Mouse (Mus musculus): ENCODE results near the gene Rsrc1. TPM values are rescaled to one million over a fixed set of nuclear protein-coding genes. Genes with fewer than 3 reads are reported as not detected.
A peak's percentile ranks its signal among the peaks of the same experiment; 100 is the strongest.

The Rsrc1 gene
- polyA plus RNA-seq, 1 experiment from 2014 or later, result 48.2 TPM

DNA sequence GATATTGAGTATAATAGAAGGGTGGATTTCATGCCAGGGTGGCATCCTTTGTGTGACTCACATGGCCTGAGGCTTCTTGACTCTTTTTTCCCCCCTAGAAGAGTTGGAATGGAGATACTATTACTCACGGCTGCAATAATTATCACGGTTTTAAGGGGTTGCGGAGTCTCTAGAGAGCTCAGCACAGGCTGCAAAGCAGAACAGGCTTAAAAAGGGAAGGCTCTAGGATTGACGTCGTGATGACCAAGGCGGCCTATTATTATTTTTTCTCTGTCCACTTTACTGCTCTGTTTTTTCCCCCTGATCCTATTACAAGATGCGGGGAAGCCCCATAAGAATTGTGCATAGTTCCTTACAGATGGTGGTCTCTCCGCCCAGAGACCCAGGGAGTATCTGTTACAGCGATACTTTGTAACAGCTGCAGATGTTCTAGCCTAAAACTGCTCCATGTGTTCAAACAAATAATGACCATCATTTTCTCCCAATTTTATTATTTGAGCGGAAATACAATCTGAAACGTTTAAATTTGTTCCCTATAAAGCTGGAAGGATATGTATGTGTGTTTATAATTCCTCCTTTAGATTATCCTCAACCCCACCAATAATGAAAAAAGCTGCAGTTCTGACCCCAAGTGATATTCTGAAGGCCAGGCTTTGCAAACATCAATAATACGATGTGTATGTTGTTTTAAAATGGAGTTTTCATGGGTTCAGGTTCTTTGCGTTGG lies 4.1 kb upstream of the Rsrc1 start:
- Histone ChIP-seq H3K4me1 (peaks cover 20% of the 10 kb centered on the region), H3K4me2 (replicated peaks) (peak overlapping the region; percentile 66), H3K9ac (no peak overlapping the region), H3K9me3 (no peaks in the 10 kb centered on the region), H3K36me3 (no peaks in the 10 kb centered on the region), H3K27ac (no peak overlapping the region), H3K27me3 (peaks cover 53% of the 10 kb centered on the region), H3K4me3 (peak overlapping the region; percentile 54; the same call in 1 of the 2 replicates)
- ATAC-seq (ENCODE audit: insufficient number of reproducible peaks, insufficient read depth, low FRiP score, low TSS enrichment), result no peak
- WGBS, result 3% methylated on average over 13 of the region's 13 CpGs

DNA sequence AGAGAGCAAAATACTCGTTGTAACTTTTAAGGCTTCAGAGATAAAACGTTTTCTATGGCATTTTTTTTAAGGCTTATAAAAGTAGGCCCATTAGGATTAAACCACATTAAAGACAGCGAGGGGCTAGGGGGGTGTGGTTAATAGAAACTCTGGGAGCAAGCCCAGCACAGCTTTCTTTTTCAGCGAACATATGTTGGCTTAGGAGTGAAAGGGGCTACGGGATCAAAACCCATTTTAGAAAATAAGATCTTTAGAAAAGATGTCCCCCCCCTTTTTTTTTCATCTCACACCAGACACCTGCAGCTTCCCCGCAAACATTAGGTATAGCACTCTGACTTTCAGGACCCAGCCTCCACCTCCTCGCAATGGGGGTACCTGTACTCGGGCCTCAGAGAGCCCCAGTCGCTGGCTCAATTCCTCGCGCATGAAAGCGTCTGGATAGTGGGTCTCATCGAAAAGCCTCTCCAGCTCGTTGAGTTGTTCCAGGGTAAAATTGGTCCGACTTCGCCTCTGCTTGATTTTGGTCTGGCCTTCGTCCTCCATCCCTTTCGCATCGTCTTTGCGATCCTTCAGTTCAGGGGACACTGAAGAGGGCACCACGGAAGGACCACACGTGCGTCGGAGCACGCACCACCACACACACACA lies 3.3 kb upstream of the Rsrc1 start:
- Histone ChIP-seq H3K4me3 (peak overlapping the region; percentile 54), H3K36me3 (no peaks in the 10 kb centered on the region), H3K4me1 (peaks cover 27% of the 10 kb centered on the region), H3K9ac (peak overlapping the region; percentile 76), H3K27me3 (peaks cover 53% of the 10 kb centered on the region), H3K9me3 (no peaks in the 10 kb centered on the region), H3K27ac (peak overlapping the region; percentile 64), H3K4me2 (replicated peaks) (peak overlapping the region; percentile 66)
- ATAC-seq (ENCODE audit: insufficient number of reproducible peaks, insufficient read depth, low FRiP score, low TSS enrichment), result no peak
- WGBS, result under 1% methylated on average over 25 of the region's 25 CpGs

DNA sequence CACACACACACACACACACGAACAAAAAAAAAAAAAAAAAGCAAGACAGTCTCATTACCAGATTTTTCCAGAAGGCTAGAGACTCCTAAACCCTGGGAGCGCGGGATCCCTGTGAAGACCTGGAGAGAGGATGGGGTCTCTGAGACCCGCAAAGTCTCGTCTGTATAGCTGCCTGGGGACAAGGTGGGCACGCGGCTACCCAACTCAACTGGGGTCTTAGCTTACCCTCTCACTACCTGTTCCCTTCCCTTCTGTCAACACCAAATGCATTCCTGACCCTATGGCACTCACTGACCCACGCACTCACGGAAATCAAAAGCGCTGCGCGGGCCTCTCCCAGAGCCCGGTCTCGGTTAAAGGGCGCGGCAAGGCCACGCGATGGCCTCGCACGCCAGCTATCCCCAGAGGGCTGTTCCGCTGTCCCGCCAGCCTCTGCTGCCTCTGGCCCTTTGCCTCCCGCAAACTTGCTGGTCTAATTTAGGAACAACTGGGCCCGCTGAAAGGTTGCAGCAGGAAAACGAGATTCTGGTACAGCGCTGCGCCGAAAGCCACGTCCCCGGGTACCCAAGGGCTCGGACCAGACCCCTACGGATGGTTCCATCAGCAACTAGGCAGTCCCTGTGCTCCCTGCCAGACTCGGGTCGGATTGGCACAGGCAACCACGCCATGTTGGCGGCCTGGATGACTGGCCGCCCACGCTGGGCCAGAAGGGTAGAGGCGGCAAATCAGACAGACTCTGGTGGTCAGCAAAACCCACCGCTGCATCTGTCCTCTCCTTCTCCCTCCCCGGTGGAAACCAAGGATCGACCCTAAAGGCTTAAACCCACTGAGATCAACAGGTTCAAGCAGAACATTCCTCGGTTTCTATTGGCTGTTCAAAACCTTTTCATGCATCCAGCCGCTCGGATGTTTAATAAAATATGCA lies 2.5 kb upstream of the Rsrc1 start:
- 2% methylated on average over 45 of the region's 45 CpGs for WGBS
- Histone ChIP-seq H3K9me3 (no peaks in the 10 kb centered on the region), H3K4me1 (peaks cover 23% of the 10 kb centered on the region), H3K4me3 (peak overlapping the region; percentile 54), H3K36me3 (no peaks in the 10 kb centered on the region), H3K27me3 (peaks cover 47% of the 10 kb centered on the region), H3K9ac (peak overlapping the region; percentile 76), H3K27ac (peak overlapping the region; percentile 64), H3K4me2 (replicated peaks) (peak overlapping the region; percentile 66)
- no peak for ATAC-seq (ENCODE audit: insufficient number of reproducible peaks, insufficient read depth, low FRiP score, low TSS enrichment)

DNA sequence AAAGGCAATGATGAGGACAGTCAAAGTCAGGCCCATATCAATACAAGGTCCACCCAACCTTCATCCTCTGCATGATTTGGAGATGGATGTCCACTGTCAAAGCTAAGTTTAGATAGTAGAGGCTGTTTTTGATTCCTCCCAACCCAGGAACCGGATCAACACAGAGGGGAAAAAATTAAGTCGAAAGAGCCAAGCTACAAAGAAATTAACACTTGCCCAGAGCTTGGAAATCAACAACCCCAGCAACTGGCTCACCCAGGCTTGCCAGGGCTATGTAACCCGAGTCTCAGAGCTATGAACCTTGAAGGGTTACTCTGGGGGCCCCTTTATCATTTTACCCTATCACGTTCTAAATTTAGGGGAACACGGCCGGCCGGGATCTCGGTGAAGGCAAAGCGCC lies 1.7 kb upstream of the Rsrc1 start:
- peak overlapping the region; percentile 54 for H3K4me3 ChIP-seq
- peak overlapping the region; percentile 76; the same call in 1 of the 2 replicates for H3K9ac ChIP-seq
- WGBS, result 2% methylated on average over 9 of the region's 9 CpGs
- peaks cover 39% of the 10 kb centered on the region for H3K27me3 ChIP-seq
- H3K9me3 ChIP-seq, result no peaks in the 10 kb centered on the region
- no peaks in the 10 kb centered on the region for H3K36me3 ChIP-seq
- peaks cover 23% of the 10 kb centered on the region for H3K4me1 ChIP-seq
- H3K4me2 ChIP-seq (replicated peaks), result peak overlapping the region; percentile 66
- H3K27ac ChIP-seq, result peak overlapping the region; percentile 64; the same call in 1 of the 2 replicates
- ATAC-seq (ENCODE audit: insufficient number of reproducible peaks, insufficient read depth, low FRiP score, low TSS enrichment), result no peak

DNA sequence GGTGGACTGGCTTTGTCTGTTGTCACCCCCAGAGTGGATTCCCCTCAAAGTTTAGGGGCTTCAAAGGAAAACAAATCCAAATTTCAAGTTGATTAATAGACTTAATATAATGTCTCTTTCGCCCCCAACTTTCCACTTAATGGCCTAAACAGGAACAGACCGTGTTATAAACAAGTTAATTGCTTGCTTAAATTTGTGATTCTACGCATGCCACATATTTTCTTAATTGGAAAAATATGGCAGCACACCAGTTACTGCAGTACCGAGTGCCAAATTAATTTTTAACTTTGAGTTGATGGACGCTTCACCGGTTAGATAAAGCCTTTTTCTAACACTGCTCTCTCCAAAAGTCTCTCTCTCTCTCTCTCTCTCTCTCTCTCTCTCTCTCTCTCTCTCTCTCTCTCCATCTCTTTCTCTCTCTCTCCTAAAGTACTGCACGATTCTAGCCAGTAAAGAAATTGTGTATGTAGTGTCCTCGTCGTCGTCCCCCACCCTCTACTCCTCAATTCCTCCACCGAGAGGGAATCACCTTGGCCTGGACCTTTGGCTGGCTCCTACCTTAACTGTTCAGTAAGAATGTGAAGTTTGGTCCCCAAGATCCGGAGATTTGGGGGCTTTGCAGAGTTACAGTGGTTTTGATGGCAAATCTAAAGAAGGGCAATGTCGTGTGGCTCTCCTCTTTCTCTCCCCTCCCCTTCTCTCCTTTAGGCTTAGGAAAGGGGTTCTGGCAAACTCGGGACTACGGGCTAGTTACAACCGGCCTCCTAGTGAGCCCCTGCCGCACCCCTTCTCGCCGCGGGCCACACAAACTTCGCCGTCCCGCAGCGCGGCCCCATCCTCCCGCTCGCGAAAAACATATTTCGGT lies 847 bp upstream of the Rsrc1 start:
- H3K4me3 ChIP-seq, result peak overlapping the region; percentile 54
- peaks cover 23% of the 10 kb centered on the region for H3K4me1 ChIP-seq
- H3K4me2 ChIP-seq (replicated peaks), result peak overlapping the region; percentile 66
- 2% methylated on average over 29 of the region's 29 CpGs for WGBS
- no peak for ATAC-seq (ENCODE audit: insufficient number of reproducible peaks, insufficient read depth, low FRiP score, low TSS enrichment)
- H3K9me3 ChIP-seq, result no peaks in the 10 kb centered on the region
- peaks cover 33% of the 10 kb centered on the region for H3K27me3 ChIP-seq
- H3K27ac ChIP-seq, result peak overlapping the region; percentile 93
- H3K9ac ChIP-seq, result peak overlapping the region; percentile 76
- no peaks in the 10 kb centered on the region for H3K36me3 ChIP-seq

DNA sequence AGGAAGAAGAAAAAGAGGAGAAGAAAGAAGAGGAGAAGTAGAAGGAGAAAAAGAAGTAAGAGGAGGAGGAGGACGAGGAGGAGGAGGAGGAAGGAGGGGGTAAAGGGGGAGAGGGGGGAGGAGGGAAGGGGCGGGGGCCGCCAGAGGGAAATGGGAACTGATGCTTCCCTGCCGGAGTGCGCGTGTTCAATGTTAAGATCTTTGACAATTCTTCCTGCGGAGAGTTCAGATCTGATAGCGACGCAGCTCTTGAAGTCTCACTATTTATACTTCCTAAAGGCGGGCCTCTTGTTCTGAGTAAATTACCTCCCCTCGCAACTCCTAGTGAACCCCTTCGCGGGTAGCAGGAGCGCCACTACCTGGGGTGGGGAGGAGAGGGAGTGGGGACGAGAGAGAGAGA lies 516 bp downstream of the Rsrc1 start, which contains the start of gene Shox2:
Shox2 (minus strand) TSS at position 66 of the 400 bp plus-strand sequence.
- Histone ChIP-seq H3K27me3 (peaks cover 33% of the 10 kb centered on the region), H3K4me2 (replicated peaks) (peak within 1 kb of the TSS; percentile 66), H3K27ac (peak within 1 kb of the TSS; percentile 93), H3K4me1 (peaks cover 29% of the 10 kb centered on the region), H3K36me3 (no peaks in the 10 kb centered on the region), H3K4me3 (peak within 1 kb of the TSS; percentile 54), H3K9me3 (no peaks in the 10 kb centered on the region), H3K9ac (peak within 1 kb of the TSS; percentile 76)
- ATAC-seq (ENCODE audit: insufficient number of reproducible peaks, insufficient read depth, low FRiP score, low TSS enrichment), result no peak
- WGBS, result under 1% methylated on average over 13 of the region's 15 CpGs

DNA sequence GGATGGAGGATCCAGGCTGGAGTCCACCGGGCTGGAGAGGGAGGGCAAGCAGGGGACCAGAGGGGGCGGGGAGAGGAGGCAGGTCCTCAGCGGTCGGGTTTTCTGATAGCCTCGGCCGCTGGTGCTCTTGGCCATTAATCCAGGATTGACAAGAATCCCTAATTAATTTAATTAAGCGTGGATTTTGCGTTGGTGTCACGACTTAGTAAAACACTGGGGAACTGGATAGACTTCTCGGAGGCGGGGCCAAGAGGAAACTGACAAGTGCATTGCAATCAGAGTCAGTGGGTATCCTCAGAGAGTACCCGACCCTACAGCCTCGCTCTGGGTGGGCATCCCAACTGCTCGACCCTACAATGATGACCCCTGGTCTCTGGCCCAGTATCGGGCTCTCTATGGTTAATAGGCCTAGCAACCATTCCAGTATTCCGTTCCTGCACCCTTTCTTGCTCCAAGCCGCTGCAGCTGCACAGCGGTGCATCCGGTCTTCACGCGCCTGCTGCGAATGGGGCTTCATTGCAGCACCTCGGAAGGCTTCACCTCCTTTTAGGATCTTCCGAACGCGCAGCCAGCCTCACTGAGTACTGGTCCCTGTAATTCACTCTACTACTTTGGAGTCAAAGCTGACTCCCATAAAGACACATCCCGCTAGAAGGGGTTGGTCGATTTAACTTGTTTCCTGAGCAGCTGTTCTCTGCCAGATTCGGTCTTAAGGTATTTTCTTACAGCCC lies 1.2 kb downstream of the Rsrc1 start:
- no peak for ATAC-seq (ENCODE audit: insufficient number of reproducible peaks, insufficient read depth, low FRiP score, low TSS enrichment)
- H3K4me1 ChIP-seq, result peaks cover 29% of the 10 kb centered on the region
- H3K27me3 ChIP-seq, result peaks cover 26% of the 10 kb centered on the region
- H3K27ac ChIP-seq, result no peak overlapping the region; the same call in 1 of the 2 replicates
- H3K4me2 ChIP-seq (replicated peaks), result peak overlapping the region; percentile 66
- WGBS, result under 1% methylated on average over 29 of the region's 29 CpGs
- H3K4me3 ChIP-seq, result peak overlapping the region; percentile 54
- H3K9ac ChIP-seq, result 0 out of 2 replicates have a peak overlapping the region, but pooled peaks have one; percentile 76
- no peaks in the 10 kb centered on the region for H3K36me3 ChIP-seq
- no peaks in the 10 kb centered on the region for H3K9me3 ChIP-seq

DNA sequence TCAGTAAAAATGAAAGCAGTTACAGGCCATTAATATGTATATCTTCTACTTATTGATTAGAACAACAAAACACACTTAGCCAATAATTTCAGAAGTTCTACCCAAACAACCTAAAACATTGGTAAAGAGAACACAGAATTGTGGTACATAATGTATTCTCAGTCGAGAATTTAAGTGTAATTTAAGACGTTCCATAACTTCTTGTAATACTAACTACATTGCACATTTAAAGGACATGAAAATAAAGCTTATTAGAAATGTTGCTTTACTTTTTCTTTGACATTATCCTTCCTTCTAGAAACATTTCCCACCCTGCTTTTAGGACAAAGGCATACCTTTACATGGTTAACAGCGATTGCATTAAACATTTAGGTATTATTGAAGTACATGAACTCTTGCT lies 2.3 kb downstream of the Rsrc1 start:
- no peak overlapping the region for H3K4me3 ChIP-seq
- WGBS, result 12% methylated on average over 3 of the region's 3 CpGs

DNA sequence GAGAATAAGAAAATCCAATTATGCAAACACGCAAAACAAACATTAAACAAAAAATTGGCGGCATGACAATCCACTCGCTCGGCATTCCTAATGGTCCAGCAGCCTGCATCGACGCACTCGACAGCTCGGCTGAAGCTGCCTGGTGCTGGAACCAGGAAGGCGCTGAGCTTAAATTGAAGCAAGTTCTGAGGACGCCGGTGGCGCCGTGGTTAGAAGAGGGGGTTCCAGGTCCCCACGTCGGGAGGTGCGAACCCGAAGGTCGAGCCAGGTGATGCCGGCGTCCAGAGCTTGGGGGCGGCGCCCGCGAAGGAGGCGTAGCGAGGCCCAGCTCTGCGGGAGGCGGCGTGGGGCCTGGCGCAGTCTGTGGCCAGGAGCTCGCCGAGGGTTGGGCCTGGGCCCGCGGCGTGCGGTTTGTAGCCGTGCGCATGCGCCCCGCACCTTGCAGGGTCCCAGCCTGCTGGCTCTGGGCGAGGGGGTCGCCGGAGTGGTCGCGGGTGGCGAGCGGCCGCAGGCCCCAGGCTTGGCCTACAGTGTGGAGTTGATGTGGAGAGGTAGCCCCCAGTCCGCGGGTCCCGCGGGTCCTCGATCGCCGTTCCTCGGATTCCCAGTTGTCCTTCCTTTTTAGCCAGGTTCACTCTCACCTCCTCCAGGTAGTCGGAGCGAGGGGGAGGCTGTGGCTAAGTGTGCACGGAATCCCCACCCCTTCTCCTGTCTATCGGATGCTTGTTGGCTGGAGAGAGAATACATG lies 4.5 kb downstream of the Rsrc1 start:
- Histone ChIP-seq H3K27me3 (peaks cover 12% of the 10 kb centered on the region), H3K9ac (peak overlapping the region; percentile 80), H3K27ac (peak overlapping the region; percentile 66), H3K36me3 (no peaks in the 10 kb centered on the region), H3K4me1 (peaks cover 17% of the 10 kb centered on the region; the same call in 1 of the 2 replicates), H3K4me3 (peak overlapping the region; percentile 72), H3K4me2 (replicated peaks) (peak overlapping the region; percentile 69), H3K9me3 (no peaks in the 10 kb centered on the region)
- ATAC-seq (ENCODE audit: insufficient number of reproducible peaks, insufficient read depth, low FRiP score, low TSS enrichment), result peak; percentile 92
- WGBS, result under 1% methylated on average over 60 of the region's 60 CpGs

More for the DNA sequence above, 2.3 kb downstream of the Rsrc1 start:
- Histone ChIP-seq H3K4me2 (replicated peaks) (no peak overlapping the region), H3K9ac (no peak overlapping the region), H3K27me3 (peaks cover 25% of the 10 kb centered on the region), H3K9me3 (no peaks in the 10 kb centered on the region), H3K4me1 (peaks cover 29% of the 10 kb centered on the region), H3K36me3 (no peaks in the 10 kb centered on the region), H3K27ac (no peak overlapping the region)
- ATAC-seq (ENCODE audit: insufficient number of reproducible peaks, insufficient read depth, low FRiP score, low TSS enrichment), result no peak

DNA sequence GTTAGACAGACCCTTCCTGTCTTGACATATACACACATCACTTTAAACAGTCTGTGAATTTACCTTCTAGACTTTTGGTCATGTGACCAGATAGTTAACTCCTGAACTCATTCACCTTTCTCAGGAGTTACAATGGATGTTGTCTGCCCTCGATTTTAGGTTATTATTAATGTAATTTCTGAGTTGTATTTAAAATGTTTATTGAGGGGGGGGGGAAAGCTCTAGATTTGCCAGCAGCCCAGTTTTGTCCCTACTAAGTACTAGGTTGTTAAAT lies 5.0 kb downstream of the Rsrc1 start:
- WGBS, result 14% methylated on average over 1 of the region's 1 CpGs
- ATAC-seq (ENCODE audit: insufficient number of reproducible peaks, insufficient read depth, low FRiP score, low TSS enrichment), result no peak
- Histone ChIP-seq H3K4me1 (peaks cover 13% of the 10 kb centered on the region; the same call in 1 of the 2 replicates), H3K27ac (no peak overlapping the region), H3K36me3 (no peaks in the 10 kb centered on the region), H3K27me3 (peaks cover 7% of the 10 kb centered on the region), H3K9me3 (no peaks in the 10 kb centered on the region), H3K4me2 (replicated peaks) (peak overlapping the region; percentile 69), H3K9ac (peak overlapping the region; percentile 80), H3K4me3 (peak overlapping the region; percentile 72)
